Mouse (Mus musculus) ES-E14 (cell line): ENCODE measurements around the gene Cldn10.

Experiments used
- HCFC1 ChIP-seq: IDR thresholded peaks from 2 replicates; pipeline ENCODE4 v1.6.1; 2012; ENCODE audit warnings: low read length, inconsistent platforms, borderline replicate concordance; ENCODE audit not compliant: insufficient read depth
- ZC3H11A ChIP-seq: IDR thresholded peaks from 2 replicates; pipeline ENCODE4 v1.6.1; 2012; ENCODE audit warnings: low read depth, mild to moderate bottlenecking, inconsistent platforms, low read length, borderline replicate concordance
- ZNF384 ChIP-seq: IDR thresholded peaks from 2 replicates; pipeline ENCODE4 v1.6.1; 2012; ENCODE audit warnings: low read depth, low read length, inconsistent platforms

GRCm38 (mm10) chr14:118890101-118890500, 102.4 kb downstream of the Cldn10 start:
- TF ChIP-seq HCFC1, result no peak
- TF ChIP-seq ZC3H11A, result no peak
- no peak for TF ChIP-seq ZNF384
